ENCODE assay signal across 14 mouse cellular contexts in genomic region chr11:97611076-97611475, GRCm38 (mm10). TPM values are rescaled to one million over a fixed set of nuclear protein-coding genes. Genes with fewer than 3 reads are reported as not detected.
DNase-seq lines count a peak whose midpoint lies in the region; ATAC-seq and TF ChIP-seq lines count a peak whose summit lies in the region.
"Had no signal": no experiment of that assay in that cellular context is flagged by ENCODE, and none has a peak within 500 bp of the region (broad histone marks: within the 10 kb centered on the region; RNA-seq: fewer than 3 reads in every experiment).

No protein-coding gene starts in this region.

- no peak for TF ChIP-seq EP300 in lung, postnatal 0 days (IDR thresholded peaks at IDR 0.05)
- TF ChIP-seq EP300 in stomach, postnatal 0 days (optimal IDR thresholded peaks at IDR 0.05) = no peak

- no peak for TF ChIP-seq CTCF in lung, postnatal 0 days (IDR thresholded peaks at IDR 0.05)
- TF ChIP-seq CTCF in stomach, postnatal 0 days (IDR thresholded peaks at IDR 0.05; ENCODE audit: low read depth) = no peak

- 47% methylated on average over 8 of the region's 8 CpGs for WGBS in lung, postnatal 0 days
- WGBS in stomach, postnatal 0 days = 54% methylated on average over 8 of the region's 8 CpGs

- no peaks in the 10 kb centered on the region for H3K9me3 ChIP-seq in lung, postnatal 0 days (ENCODE audit: low read length)
- no peaks in the 10 kb centered on the region for H3K9me3 ChIP-seq in stomach, postnatal 0 days (ENCODE audit: control insufficient read depth, low read length)
- H3K9me3 ChIP-seq: forebrain, embryonic 13.5 days; hindbrain, embryonic 15.5 days; limb, embryonic 10.5 days had no signal

- no peak overlapping the region for H3K9ac ChIP-seq in lung, postnatal 0 days (replicated peaks; ENCODE audit: low read depth)
- H3K9ac ChIP-seq in stomach, postnatal 0 days (ENCODE audit: low read length) = no peak overlapping the region
- H3K9ac ChIP-seq: forebrain, embryonic 13.5 days; hindbrain, embryonic 15.5 days had no signal

- intact Hi-C loops in left cerebral cortex, postnatal 14 days (cut with DNase I) = no loop called here
- intact Hi-C loops in heart, postnatal 14 days (cut with DNase I) = no loop called here

- peak; percentile 25 for DNase-seq in adrenal gland, postnatal 14 days
- DNase-seq in adrenal gland, postnatal 25 days = no peak
- peak; percentile 37 to 57 for DNase-seq in lung, adult 18-20 months
- DNase-seq in lung, postnatal 0 days (ENCODE audit: low spot score) = no peak
- peak; percentile 75 to 83 for DNase-seq in left cerebral cortex, postnatal 14 days (ENCODE audit: low spot score in 2 of 2)
- DNase-seq in stomach, postnatal 0 days (ENCODE audit: low spot score) = peak; percentile 22
- DNase-seq in heart, postnatal 14 days = no peak
- no peak for DNase-seq in heart, adult 11 months

- no peak overlapping the region for H3K4me3 ChIP-seq in lung, postnatal 0 days (ENCODE audit: low read depth, low read length)
- H3K4me3 ChIP-seq in stomach, postnatal 0 days (ENCODE audit: low read depth, low read length) = no peak overlapping the region
- H3K4me3 ChIP-seq: forebrain, embryonic 13.5 days; heart, adult 2 months; hindbrain, embryonic 15.5 days; limb, embryonic 10.5 days had no signal

- H3K4me2 ChIP-seq in lung, postnatal 0 days (replicated peaks; ENCODE audit: low read depth, low read length) = no peak overlapping the region
- H3K4me2 ChIP-seq in stomach, postnatal 0 days (replicated peaks; ENCODE audit: low read depth) = no peak overlapping the region
- H3K4me2 ChIP-seq: forebrain, embryonic 13.5 days; hindbrain, embryonic 15.5 days had no signal

- H3K4me1 ChIP-seq in lung, postnatal 0 days (ENCODE audit: insufficient read depth, low read depth, low read length) = no peaks in the 10 kb centered on the region
- H3K4me1 ChIP-seq in stomach, postnatal 0 days (replicated peaks; ENCODE audit: control insufficient read depth, insufficient read depth) = no peaks in the 10 kb centered on the region
- H3K4me1 ChIP-seq: hindbrain, embryonic 15.5 days; limb, embryonic 10.5 days had no signal

- H3K27ac ChIP-seq in lung, postnatal 0 days (ENCODE audit: low read length) = no peak overlapping the region
- H3K27ac ChIP-seq in stomach, postnatal 0 days (replicated peaks) = no peak overlapping the region
- H3K27ac ChIP-seq: forebrain, embryonic 13.5 days; heart, adult 2 months; hindbrain, embryonic 15.5 days; limb, embryonic 10.5 days; macrophage had no signal

- H3K36me3 ChIP-seq in lung, postnatal 0 days (ENCODE audit: insufficient read depth, low read length) = no peaks in the 10 kb centered on the region
- no peaks in the 10 kb centered on the region for H3K36me3 ChIP-seq in stomach, postnatal 0 days (ENCODE audit: control insufficient read depth, insufficient read depth, low read length)
- H3K36me3 ChIP-seq: hindbrain, embryonic 15.5 days; limb, embryonic 10.5 days had no signal

- H3K27me3 ChIP-seq in lung, postnatal 0 days (replicated peaks; ENCODE audit: insufficient read depth, low read length) = no peaks in the 10 kb centered on the region
- H3K27me3 ChIP-seq in stomach, postnatal 0 days (ENCODE audit: control insufficient read depth, insufficient read depth, low read length) = no peaks in the 10 kb centered on the region

- ATAC-seq in lung, postnatal 0 days = no peak
- 0 out of 2 replicates have a peak, but pooled peaks have one; percentile 43 for ATAC-seq in stomach, postnatal 0 days (ENCODE audit: low FRiP score, low TSS enrichment)
- ATAC-seq: forebrain, embryonic 13.5 days had no signal

RNA-seq across cellular contexts. Expression of gene Epop, which starts 18.4 kb away (rescaled TPM):
- total RNA-seq in adrenal gland, postnatal 14 days (2021) = 6.3 and 6.4 TPM in 2 replicates
- 6.2 and 7.8 TPM in 2 replicates for total RNA-seq in adrenal gland, postnatal 25 days (2021)
- polyA plus RNA-seq in lung, postnatal 0 days (2015; fragmentation: Nextera tagmentation; extraction: Ambion mirVana) = 3.5 and 4.1 TPM in 2 replicates
- total RNA-seq in left cerebral cortex, postnatal 14 days (2021) = 10 to 100 TPM; 34.7 to 37.7 TPM
- polyA plus RNA-seq in stomach, postnatal 0 days (2015; fragmentation: Nextera tagmentation; extraction: Ambion mirVana) = 9.7 and 10.8 TPM in 2 replicates
- total RNA-seq in heart, postnatal 14 days (2021) = 1 to 10 TPM in 1 of 2 experiments, under 1 TPM in 1; 0.93 to 1.2 TPM

RNA-seq across cellular contexts. Expression of gene Srcin1, which starts 35.1 kb away (rescaled TPM):
- 9.2 and 10.1 TPM in 2 replicates for total RNA-seq in adrenal gland, postnatal 14 days (2021)
- 9.8 and 9.9 TPM in 2 replicates for total RNA-seq in adrenal gland, postnatal 25 days (2021)
- 0.36 and 0.45 TPM in 2 replicates for polyA plus RNA-seq in lung, postnatal 0 days (2015; fragmentation: Nextera tagmentation; extraction: Ambion mirVana)
- 100 to 1,000 TPM; 341 to 382 TPM for total RNA-seq in left cerebral cortex, postnatal 14 days (2021)
- 0.49 and 0.50 TPM in 2 replicates for polyA plus RNA-seq in stomach, postnatal 0 days (2015; fragmentation: Nextera tagmentation; extraction: Ambion mirVana)
- under 1 TPM; 0.29 to 0.34 TPM for total RNA-seq in heart, postnatal 14 days (2021)
- total RNA-seq: common myeloid progenitor, adult 5-6 weeks had no signal

RNA-seq across cellular contexts. Expression of gene Mllt6, which starts 52.1 kb away (rescaled TPM):
- 37.0 and 45.2 TPM in 2 replicates for total RNA-seq in adrenal gland, postnatal 14 days (2021)
- 49.4 and 53.6 TPM in 2 replicates for total RNA-seq in adrenal gland, postnatal 25 days (2021)
- 3.0 and 3.5 TPM in 2 replicates for polyA plus RNA-seq in lung, postnatal 0 days (2015; fragmentation: Nextera tagmentation; extraction: Ambion mirVana)
- total RNA-seq in left cerebral cortex, postnatal 14 days (2021) = 10 to 100 TPM; 79.8 to 80.1 TPM
- polyA plus RNA-seq in stomach, postnatal 0 days (2015; fragmentation: Nextera tagmentation; extraction: Ambion mirVana) = 1.1 TPM in 2 replicates
- total RNA-seq in heart, postnatal 14 days (2021) = 10 to 100 TPM; 58.1 to 61.7 TPM

Comparison
In these comparisons a context has a peak if more than half of its experiments do, and no peak if none do; other contexts are left out.
1. DNase-seq: peak in adrenal gland, postnatal 14 days (single experiment), lung, adult 18-20 months (2 of 2), left cerebral cortex, postnatal 14 days (2 of 2) and stomach, postnatal 0 days (single experiment); none in adrenal gland, postnatal 25 days (single experiment), lung, postnatal 0 days (single experiment), heart, postnatal 14 days (0 of 2) and heart, adult 11 months (single experiment).
2. RNA of gene Srcin1, which starts 35.1 kb away (total RNA-seq): 341 to 382 TPM in left cerebral cortex, postnatal 14 days; 9.8 to 9.9 TPM in adrenal gland, postnatal 25 days, 9.2 to 10.1 TPM in adrenal gland, postnatal 14 days and 0.29 to 0.34 TPM in heart, postnatal 14 days; every median in the first group is over 10 times any median in the second.